Mouse (Mus musculus) limb, embryonic 13.5 days (tissue): ENCODE results near the gene Lef1. TPM values are rescaled to one million over a fixed set of nuclear protein-coding genes. Genes with fewer than 3 reads are reported as not detected.

Experiments
- ATAC-seq: fragments of 200-750 bp; cut with Nextera tagmentation; 2 replicates; pipeline ENCODE4 v1.8.0; 2017; ENCODE audit warnings: low read depth, moderate number of reproducible peaks, moderate TSS enrichment; ENCODE audit not compliant: low FRiP score
- H3K27ac ChIP-seq: fragments of 300-500 bp; sonication (generic); 2 replicates; pipeline ENCODE4 v1.5.1; 2015; ENCODE audit warnings: inconsistent platforms, mild to moderate bottlenecking, moderate library complexity
- H3K27me3 ChIP-seq: fragments of 300-500 bp; sonication (generic); 2 replicates; pipeline ENCODE4 v1.6.1; 2015; ENCODE audit warnings: mild to moderate bottlenecking, inconsistent platforms
- H3K36me3 ChIP-seq: fragments of 300-500 bp; sonication (generic); 2 replicates; pipeline ENCODE4 v1.6.1; 2015; ENCODE audit warnings: inconsistent platforms, mild to moderate bottlenecking, moderate library complexity
- H3K4me1 ChIP-seq: fragments of 300-500 bp; sonication (generic); 2 replicates; pipeline ENCODE4 v1.6.1; 2015; ENCODE audit warnings: inconsistent platforms
- H3K4me2 ChIP-seq: fragments of 300-500 bp; sonication (generic); replicated peaks from 2 replicates; pipeline ENCODE4 v1.6.1; 2015; ENCODE audit warnings: inconsistent platforms, mild to moderate bottlenecking, moderate library complexity
- H3K4me3 ChIP-seq: fragments of 300-500 bp; sonication (generic); 2 replicates; pipeline ENCODE4 v1.5.1; 2015; ENCODE audit warnings: moderate library complexity, mild to moderate bottlenecking, inconsistent platforms
- H3K9ac ChIP-seq: fragments of 300-500 bp; sonication (generic); 2 replicates; pipeline ENCODE4 v1.6.1; 2015; ENCODE audit warnings: mild to moderate bottlenecking, inconsistent platforms
- H3K9me3 ChIP-seq: fragments of 300-500 bp; sonication (generic); 2 replicates; pipeline ENCODE4 v1.6.1; 2016; ENCODE audit warnings: inconsistent platforms
- WGBS: fragments of 180-500 bp; shearing (Covaris S2); methylation state at CpG from one replicate; pipeline ENCODE4 v1.1.7; 2015; 5-methylcytosine and 5-hydroxymethylcytosine counted together
- polyA plus RNA-seq: library from polyadenylated mRNA; unstranded; fragments of >200 nt; fragmentation: Nextera tagmentation; extraction: Ambion mirVana; gene quantifications from 2 replicates; pipeline ENCODE4 v1.2.1, GENCODE M21; 2015

Lef1 gene
- polyA plus RNA-seq, 1 experiment from 2014 or later, result 52.0 TPM

DNA sequence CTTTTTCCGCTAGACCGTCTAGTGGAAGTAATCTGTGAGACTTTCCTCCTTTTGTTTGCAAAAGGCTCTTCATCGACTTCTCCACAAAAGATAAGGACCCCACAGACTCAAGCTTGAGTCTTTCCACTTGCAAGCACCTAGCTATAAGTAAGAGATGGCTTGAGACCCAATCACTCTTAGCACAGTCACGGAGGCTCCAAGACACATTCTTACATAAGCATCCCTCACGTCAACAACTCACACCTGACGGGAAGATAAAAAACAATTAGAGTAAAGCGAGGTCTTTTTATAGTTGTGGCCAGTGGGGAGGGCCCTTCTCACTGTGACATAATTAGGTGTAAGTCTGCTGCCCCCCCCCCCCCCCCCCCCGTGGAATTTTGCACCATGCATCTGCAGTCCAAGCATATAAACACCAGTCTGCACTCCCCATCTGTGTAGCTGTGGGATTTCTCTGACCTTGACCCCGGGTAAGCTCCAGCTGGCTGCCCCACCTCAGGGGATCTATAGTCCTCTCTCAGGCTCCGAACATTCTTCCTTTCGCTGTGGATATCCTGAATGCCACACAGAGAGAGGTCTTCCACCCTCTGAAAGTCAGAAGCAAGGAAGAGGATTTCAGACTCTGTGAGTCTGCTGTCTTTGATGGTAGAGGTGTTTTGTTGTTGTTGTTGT lies 61.2 kb downstream of the Lef1 start:
- no peak overlapping the region for H3K9ac ChIP-seq
- H3K4me1 ChIP-seq, result peaks cover 20% of the 10 kb centered on the region
- H3K4me2 ChIP-seq, result no peak overlapping the region
- no peaks in the 10 kb centered on the region for H3K9me3 ChIP-seq
- WGBS, result 37% methylated on average over 11 of the region's 11 CpGs
- H3K27ac ChIP-seq, result no peak overlapping the region
- no peaks in the 10 kb centered on the region for H3K36me3 ChIP-seq
- H3K4me3 ChIP-seq, result no peak overlapping the region
- H3K27me3 ChIP-seq, result no peaks in the 10 kb centered on the region
- ATAC-seq, result no peak

GRCm38 (mm10) chr3:131172293-131172692 lies 62.0 kb downstream of the Lef1 start:
- no peak overlapping the region for H3K9ac ChIP-seq
- no peaks in the 10 kb centered on the region for H3K27me3 ChIP-seq
- H3K36me3 ChIP-seq, result no peaks in the 10 kb centered on the region
- H3K4me1 ChIP-seq, result peaks cover 24% of the 10 kb centered on the region
- H3K9me3 ChIP-seq, result no peaks in the 10 kb centered on the region
- no peak overlapping the region for H3K4me3 ChIP-seq
- H3K4me2 ChIP-seq, result no peak overlapping the region
- WGBS, result 82% methylated on average over 4 of the region's 4 CpGs
- H3K27ac ChIP-seq, result no peak overlapping the region
- ATAC-seq, result no peak

- H3K9ac ChIP-seq, result no peak overlapping the region
- peaks cover 43% of the 10 kb centered on the region for H3K4me1 ChIP-seq
- no peak overlapping the region for H3K27ac ChIP-seq
- 68% methylated on average over 11 of the region's 11 CpGs for WGBS
- ATAC-seq, result no peak
- no peaks in the 10 kb centered on the region for H3K9me3 ChIP-seq
- no peak overlapping the region for H3K4me3 ChIP-seq
- no peaks in the 10 kb centered on the region for H3K27me3 ChIP-seq
- H3K36me3 ChIP-seq, result peaks cover 8% of the 10 kb centered on the region
- H3K4me2 ChIP-seq, result no peak overlapping the region
These were observed 70.7 kb downstream of the Lef1 start for GRCm38 (mm10) chr3:131181006-131181405.

- no peak overlapping the region for H3K4me2 ChIP-seq
- H3K9me3 ChIP-seq, result no peaks in the 10 kb centered on the region
- WGBS, result 23% methylated on average over 6 of the region's 6 CpGs
- no peak overlapping the region for H3K27ac ChIP-seq
- H3K27me3 ChIP-seq, result no peaks in the 10 kb centered on the region
- H3K4me1 ChIP-seq, result peaks cover 40% of the 10 kb centered on the region
- H3K36me3 ChIP-seq, result peaks cover 16% of the 10 kb centered on the region
- H3K4me3 ChIP-seq, result no peak overlapping the region
- H3K9ac ChIP-seq, result no peak overlapping the region
- ATAC-seq, result no peak
These were observed 71.9 kb downstream of the Lef1 start for GRCm38 (mm10) chr3:131182158-131182557.

DNA sequence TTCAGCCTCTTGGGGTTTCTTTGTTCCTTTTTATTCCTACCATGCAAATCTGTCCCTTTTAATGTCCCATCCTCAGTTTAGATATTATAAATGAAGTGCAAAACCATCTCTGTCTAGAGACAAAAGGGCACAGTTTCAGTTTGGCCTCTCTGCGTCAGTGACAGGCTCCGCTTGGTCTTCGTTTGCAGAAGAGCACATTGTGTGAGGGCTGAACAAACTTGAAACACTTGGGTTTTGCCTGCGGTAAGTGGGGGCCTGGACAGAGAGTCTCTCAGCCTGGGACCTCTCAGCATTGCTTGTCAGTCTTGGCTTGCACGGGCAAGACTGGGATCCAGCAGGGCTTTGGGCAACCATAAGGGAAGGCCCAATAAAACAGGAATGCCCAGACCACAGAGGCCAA lies 75.9 kb downstream of the Lef1 start:
- Histone ChIP-seq H3K9ac (no peak overlapping the region), H3K4me3 (no peak overlapping the region), H3K27me3 (no peaks in the 10 kb centered on the region), H3K9me3 (no peaks in the 10 kb centered on the region), H3K4me2 (no peak overlapping the region), H3K27ac (no peak overlapping the region), H3K36me3 (peaks cover 16% of the 10 kb centered on the region), H3K4me1 (peaks cover 11% of the 10 kb centered on the region)
- 80% methylated on average over 5 of the region's 5 CpGs for WGBS
- ATAC-seq, result no peak

GRCm38 (mm10) chr3:131190239-131190638 lies 80.0 kb downstream of the Lef1 start:
- 67% methylated on average over 11 of the region's 11 CpGs for WGBS
- Histone ChIP-seq H3K4me2 (no peak overlapping the region), H3K9ac (no peak overlapping the region), H3K4me3 (no peak overlapping the region), H3K27me3 (no peaks in the 10 kb centered on the region), H3K4me1 (peaks cover 8% of the 10 kb centered on the region), H3K36me3 (peaks cover 11% of the 10 kb centered on the region), H3K27ac (no peak overlapping the region), H3K9me3 (no peaks in the 10 kb centered on the region)
- no peak for ATAC-seq

DNA sequence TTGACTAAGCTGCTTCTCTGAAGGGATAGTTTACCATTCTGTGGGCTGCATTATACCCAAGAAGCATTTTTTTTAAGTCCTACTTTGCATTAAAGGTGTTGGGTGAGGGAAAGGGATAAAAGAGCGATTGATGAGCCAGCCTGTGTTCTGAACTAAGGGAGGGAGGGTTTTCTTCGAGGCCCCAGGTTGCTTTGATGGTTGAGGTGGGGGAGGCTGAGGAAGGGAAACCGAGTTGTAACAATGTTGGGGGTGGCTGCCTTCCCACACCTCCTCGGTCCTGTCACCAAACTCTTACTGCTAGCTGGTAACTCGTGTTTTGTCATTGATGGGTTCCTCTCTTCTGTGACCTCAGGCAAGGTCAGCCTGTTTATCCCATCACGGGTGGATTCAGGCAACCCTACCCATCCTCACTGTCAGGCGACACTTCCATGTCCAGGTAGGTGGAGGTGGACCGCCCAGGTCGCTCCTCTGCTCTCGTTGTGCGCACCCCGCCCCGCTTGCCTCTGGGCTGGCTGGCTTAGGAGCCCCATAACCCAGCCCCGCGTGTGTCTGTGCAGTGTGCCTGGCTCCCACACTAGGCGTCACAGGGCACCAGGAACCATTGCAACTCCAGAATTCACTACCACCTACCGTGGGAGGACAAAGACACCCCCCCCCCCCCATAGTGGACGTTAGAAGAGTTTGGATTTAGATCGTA lies 80.5 kb downstream of the Lef1 start:
- Histone ChIP-seq H3K9me3 (no peaks in the 10 kb centered on the region), H3K36me3 (peaks cover 11% of the 10 kb centered on the region), H3K9ac (no peak overlapping the region), H3K4me2 (no peak overlapping the region), H3K27ac (no peak overlapping the region), H3K4me1 (peaks cover 12% of the 10 kb centered on the region), H3K4me3 (no peak overlapping the region), H3K27me3 (no peaks in the 10 kb centered on the region)
- WGBS, result 85% methylated on average over 19 of the region's 19 CpGs
- no peak for ATAC-seq

GRCm38 (mm10) chr3:131191454-131191853 lies 81.2 kb downstream of the Lef1 start:
- peaks cover 18% of the 10 kb centered on the region for H3K4me1 ChIP-seq
- no peaks in the 10 kb centered on the region for H3K9me3 ChIP-seq
- no peaks in the 10 kb centered on the region for H3K27me3 ChIP-seq
- H3K9ac ChIP-seq, result no peak overlapping the region
- 86% methylated on average over 7 of the region's 7 CpGs for WGBS
- H3K4me2 ChIP-seq, result no peak overlapping the region
- no peak overlapping the region for H3K27ac ChIP-seq
- H3K36me3 ChIP-seq, result peaks cover 7% of the 10 kb centered on the region
- H3K4me3 ChIP-seq, result no peak overlapping the region
- no peak for ATAC-seq

DNA sequence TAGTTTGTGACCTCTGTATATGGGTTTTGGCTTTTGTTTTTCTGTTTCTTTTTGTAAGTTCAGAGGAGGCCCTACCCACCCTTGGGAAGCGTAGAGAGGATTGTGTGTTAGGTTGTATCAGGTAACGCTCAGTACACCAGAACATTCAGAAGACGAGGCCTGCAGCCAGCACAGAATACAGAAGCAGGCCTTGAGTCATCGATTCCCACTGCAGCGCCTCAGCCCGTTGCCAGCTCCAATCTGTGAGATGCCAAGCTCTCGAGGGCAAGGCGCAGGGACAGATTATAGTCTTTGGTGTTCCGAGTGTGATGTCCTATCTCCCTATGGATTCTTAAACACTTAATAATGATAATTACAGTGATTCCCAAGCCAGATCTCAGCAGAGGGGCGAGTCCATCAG lies 85.8 kb downstream of the Lef1 start:
- Histone ChIP-seq H3K9ac (no peak overlapping the region), H3K9me3 (no peaks in the 10 kb centered on the region), H3K36me3 (peaks cover 4% of the 10 kb centered on the region; the same call in 1 of the 2 replicates), H3K27me3 (no peaks in the 10 kb centered on the region), H3K4me2 (peak overlapping the region; percentile 11; the same call in 1 of the 2 replicates), H3K4me1 (peaks cover 22% of the 10 kb centered on the region), H3K27ac (peak overlapping the region; percentile 55; the same call in 1 of the 2 replicates), H3K4me3 (no peak overlapping the region)
- WGBS, result 42% methylated on average over 10 of the region's 10 CpGs
- ATAC-seq, result no peak

DNA sequence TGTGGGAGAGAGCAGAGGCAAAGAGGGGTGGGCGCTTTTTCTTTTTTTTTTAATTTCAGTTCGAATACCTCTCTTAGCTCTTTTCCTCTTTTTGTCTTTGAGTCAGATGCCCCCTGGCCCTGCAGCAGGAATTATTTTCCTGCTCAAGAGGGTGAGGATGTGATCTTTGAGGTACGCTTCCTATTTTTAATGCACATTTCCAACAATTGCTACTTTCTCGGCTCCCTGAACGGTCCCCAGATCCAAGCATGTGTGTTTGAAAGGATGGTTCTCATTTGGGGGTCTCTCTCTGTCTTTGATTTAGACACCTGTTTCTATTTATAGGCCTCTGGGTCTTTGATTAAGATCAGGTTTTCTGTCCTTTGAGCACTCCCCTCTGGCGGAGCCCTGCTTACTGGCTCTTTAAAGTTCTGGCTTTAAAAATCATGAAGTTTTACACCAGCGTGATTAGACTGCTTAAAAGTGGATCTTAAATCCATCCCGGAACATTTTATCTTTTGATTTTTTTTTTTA lies 86.3 kb downstream of the Lef1 start:
- Histone ChIP-seq H3K27ac (peak overlapping the region; percentile 55; the same call in 1 of the 2 replicates), H3K36me3 (peaks cover 4% of the 10 kb centered on the region; the same call in 1 of the 2 replicates), H3K4me2 (peak overlapping the region; percentile 11; the same call in 1 of the 2 replicates), H3K9ac (no peak overlapping the region), H3K27me3 (no peaks in the 10 kb centered on the region), H3K4me1 (peaks cover 22% of the 10 kb centered on the region), H3K9me3 (no peaks in the 10 kb centered on the region), H3K4me3 (no peak overlapping the region)
- ATAC-seq, result no peak
- WGBS, result 25% methylated on average over 8 of the region's 8 CpGs

GRCm38 (mm10) chr3:131198991-131199390 lies 88.7 kb downstream of the Lef1 start:
- Histone ChIP-seq H3K27me3 (no peaks in the 10 kb centered on the region), H3K9me3 (no peaks in the 10 kb centered on the region), H3K4me1 (peaks cover 38% of the 10 kb centered on the region), H3K4me3 (no peak overlapping the region), H3K27ac (no peak overlapping the region), H3K4me2 (no peak overlapping the region), H3K9ac (no peak overlapping the region), H3K36me3 (peaks cover 6% of the 10 kb centered on the region; the same call in 1 of the 2 replicates)
- WGBS, result 83% methylated on average over 3 of the region's 3 CpGs
- ATAC-seq, result no peak

DNA sequence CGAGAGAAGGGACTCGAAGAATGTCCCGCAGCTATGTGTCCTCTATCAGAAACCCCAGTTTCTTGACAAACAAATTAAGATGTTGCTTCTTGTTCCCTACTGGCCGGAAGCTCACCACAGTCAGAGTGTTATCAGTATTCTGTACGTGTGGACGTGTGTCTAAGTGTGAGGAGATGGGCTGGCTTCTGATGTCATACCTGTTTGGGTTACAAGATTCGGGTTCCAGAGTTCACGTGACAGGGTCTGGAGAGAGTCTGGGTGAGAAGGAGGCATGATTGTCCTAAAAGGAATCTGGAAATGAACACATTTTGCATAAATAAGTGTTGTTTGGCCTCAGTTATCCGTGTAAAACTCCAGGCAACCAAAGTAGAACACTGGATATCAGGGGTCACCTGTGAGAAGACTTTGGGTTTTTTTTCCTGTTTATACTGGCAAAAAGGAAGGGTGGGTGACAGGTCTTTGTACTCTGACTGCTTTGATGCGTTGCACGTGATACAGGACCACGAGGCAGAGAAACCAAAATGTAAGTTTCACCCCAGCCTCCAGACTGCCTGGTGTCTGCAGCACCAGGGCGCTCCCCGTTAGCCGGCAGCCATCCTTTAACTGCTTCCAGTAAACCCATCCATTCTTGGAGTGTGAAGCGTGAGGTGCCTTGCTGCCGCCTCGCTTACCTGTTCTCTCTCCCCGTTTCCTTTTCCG lies 89.5 kb downstream of the Lef1 start:
- ATAC-seq, result no peak
- Histone ChIP-seq H3K27me3 (no peaks in the 10 kb centered on the region), H3K36me3 (peaks cover 10% of the 10 kb centered on the region), H3K4me2 (no peak overlapping the region), H3K9ac (no peak overlapping the region), H3K4me1 (peaks cover 35% of the 10 kb centered on the region), H3K9me3 (no peaks in the 10 kb centered on the region), H3K27ac (no peak overlapping the region), H3K4me3 (no peak overlapping the region)
- WGBS, result 76% methylated on average over 20 of the region's 20 CpGs
